Mouse (Mus musculus): ENCODE results near the gene Pfkm. TPM values are rescaled to one million over a fixed set of nuclear protein-coding genes. Genes with fewer than 3 reads are reported as not detected.

The Pfkm gene
- total RNA-seq, 2 experiments from 2014 or later, result 379 to 387 TPM

GRCm38 (mm10) chr15:98144861-98145507, 52.6 kb downstream of the Pfkm start:
- intact Hi-C loops (cut with DNase I), result loop anchor here (2.0 kb wide), 1 partner anchor 52 kb away; the partner anchor contains the start of genes Pfkm and Senp1
- Histone ChIP-seq H3K4me3 (peak overlapping the region; percentile 93), H3K27ac (peak overlapping the region; percentile 94)
- DNase-seq (ENCODE audit: extremely low spot score in 1 of 2, low spot score in 2 of 2), result no peak
- TF ChIP-seq CTCF (IDR thresholded peaks at IDR 0.05), result no peak

GRCm38 (mm10) chr15:98145559-98146181, 53.3 kb downstream of the Pfkm start:
- intact Hi-C loops (cut with DNase I), result loop anchor here (2.0 kb wide), 1 partner anchor 53 kb away; the partner anchor contains the start of genes Pfkm and Senp1
- peak; percentile 95 for DNase-seq (ENCODE audit: extremely low spot score in 1 of 2, low spot score in 2 of 2)

GRCm38 (mm10) chr15:98148356-98148755, 56.0 kb downstream of the Pfkm start:
- H3K4me3 ChIP-seq, result no peak overlapping the region
- H3K27ac ChIP-seq, result no peak overlapping the region
- intact Hi-C loops (cut with DNase I), result loop anchor here (2.0 kb wide), 1 partner anchor 18 kb away; the partner anchor contains the start of gene Ccdc184
- DNase-seq (ENCODE audit: extremely low spot score in 1 of 2, low spot score in 2 of 2), result no peak
- no peak for TF ChIP-seq CTCF (IDR thresholded peaks at IDR 0.05)

More at GRCm38 (mm10) chr15:98145559-98146181, 53.3 kb downstream of the Pfkm start:
- peak overlapping the region; percentile 94 for H3K27ac ChIP-seq
- TF ChIP-seq CTCF (IDR thresholded peaks at IDR 0.05), result no peak
- H3K4me3 ChIP-seq, result peak overlapping the region; percentile 93

- Histone ChIP-seq H3K4me3 (no peak overlapping the region), H3K27ac (no peak overlapping the region)
- intact Hi-C loops (cut with DNase I), result loop anchor here (2.0 kb wide), 1 partner anchor 18 kb away; the partner anchor contains the start of gene Ccdc184
- no peak for TF ChIP-seq CTCF (IDR thresholded peaks at IDR 0.05)
- no peak for DNase-seq (ENCODE audit: extremely low spot score in 1 of 2, low spot score in 2 of 2)
Observed at GRCm38 (mm10) chr15:98149166-98149602, 56.8 kb downstream of the Pfkm start.

DNA sequence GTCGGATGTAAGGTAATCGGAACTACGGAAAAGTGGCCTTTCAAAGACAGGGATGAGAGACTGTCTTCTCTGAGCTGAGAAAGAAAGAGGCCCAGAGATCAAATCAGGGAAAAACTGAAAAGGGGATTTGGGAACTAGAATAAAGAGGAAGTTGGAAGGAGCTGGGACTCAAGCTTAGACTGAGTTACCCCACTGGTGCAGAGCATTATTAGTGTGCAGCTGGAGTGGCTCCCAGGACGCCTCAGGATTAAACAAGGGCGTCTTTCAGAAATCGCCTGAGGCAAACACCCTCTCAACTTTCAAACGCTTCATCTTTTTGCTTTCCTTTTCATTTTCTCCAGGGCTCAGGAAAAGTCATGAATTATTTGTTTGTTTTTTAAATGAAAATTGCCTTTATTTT, 60.5 kb downstream of the Pfkm start:
- intact Hi-C loops (cut with DNase I), result loop anchor here (2.0 kb wide), 1 partner anchor 60 kb away; the partner anchor contains the start of genes Pfkm and Senp1
- no peak for DNase-seq (ENCODE audit: extremely low spot score in 1 of 2, low spot score in 2 of 2)
- no peak for TF ChIP-seq CTCF (IDR thresholded peaks at IDR 0.05)
- H3K4me3 ChIP-seq, result no peak overlapping the region
- peak overlapping the region; percentile 69 for H3K27ac ChIP-seq

DNA sequence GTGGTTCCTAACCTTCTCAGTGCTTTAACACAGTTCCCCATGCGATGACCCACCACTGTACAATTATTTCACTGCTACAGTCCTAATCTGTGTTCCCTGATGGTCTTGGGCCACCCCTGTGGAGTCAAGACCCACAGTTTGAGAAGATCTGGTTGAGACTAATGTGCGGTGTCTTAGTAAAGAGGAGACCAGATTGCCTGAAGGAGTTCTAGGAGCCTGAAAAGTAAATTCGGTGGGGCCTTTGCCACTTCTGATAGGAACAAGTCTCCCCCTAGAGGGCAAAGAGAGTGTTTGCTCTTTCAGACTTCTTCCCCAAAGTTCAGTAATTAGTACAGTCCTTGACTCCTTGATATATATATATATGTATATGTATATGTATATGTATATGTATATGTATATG, 61.2 kb downstream of the Pfkm start:
- no peak overlapping the region for H3K4me3 ChIP-seq
- H3K27ac ChIP-seq, result peak overlapping the region; percentile 48; the same call in 1 of the 2 replicates
- DNase-seq (ENCODE audit: extremely low spot score in 1 of 2, low spot score in 2 of 2), result no peak
- TF ChIP-seq CTCF (IDR thresholded peaks at IDR 0.05), result peak; percentile 70
- intact Hi-C loops (cut with DNase I), result loop anchor here (2.0 kb wide), 1 partner anchor 61 kb away; the partner anchor contains the start of genes Pfkm and Senp1

DNA sequence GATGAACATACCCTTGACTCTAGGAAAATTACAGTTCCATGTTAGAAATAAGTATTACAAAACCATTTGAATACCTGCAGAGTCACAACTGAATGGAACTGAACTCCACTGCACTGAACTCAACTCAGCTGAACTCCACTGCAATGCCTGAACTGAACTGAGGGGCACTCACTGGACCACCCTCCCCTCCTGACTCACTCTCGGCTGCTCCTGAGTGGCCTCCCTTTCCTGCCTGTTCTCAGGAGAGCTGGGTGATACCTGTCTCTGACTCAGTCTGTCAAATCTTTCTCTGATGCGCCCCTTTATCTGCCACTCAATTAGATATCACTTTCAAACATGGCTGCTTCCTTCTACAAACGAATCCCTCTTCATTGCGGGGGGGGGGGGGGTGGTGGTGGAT, 61.8 kb downstream of the Pfkm start:
- H3K27ac ChIP-seq, result no peak overlapping the region
- no peak for TF ChIP-seq CTCF (IDR thresholded peaks at IDR 0.05)
- H3K4me3 ChIP-seq, result no peak overlapping the region
- DNase-seq (ENCODE audit: extremely low spot score in 1 of 2, low spot score in 2 of 2), result no peak
- intact Hi-C loops (cut with DNase I), result no loop called here

DNA sequence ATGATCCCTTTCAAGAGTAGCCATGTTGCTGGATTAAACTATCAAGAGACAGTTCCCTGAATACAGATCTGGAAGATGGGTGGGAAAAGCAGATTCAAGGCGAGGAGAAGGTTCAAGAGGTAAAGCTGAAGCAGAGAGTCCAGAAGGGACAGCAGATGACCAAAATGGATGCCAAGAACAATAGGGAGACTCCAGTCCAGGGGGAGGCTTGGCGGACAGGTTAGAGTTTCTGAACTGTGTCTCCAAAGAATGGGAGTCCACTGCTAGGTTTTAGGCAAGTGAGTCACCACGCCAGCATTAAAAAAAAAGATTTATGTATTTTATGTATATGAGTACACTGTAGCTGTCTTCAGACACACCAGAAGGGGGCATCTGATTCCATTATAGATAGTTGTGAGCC, 62.2 kb downstream of the Pfkm start:
- no peak overlapping the region for H3K4me3 ChIP-seq
- no peak; the same call in 1 of the 2 replicates for TF ChIP-seq CTCF (IDR thresholded peaks at IDR 0.05)
- intact Hi-C loops (cut with DNase I), result no loop called here
- H3K27ac ChIP-seq, result no peak overlapping the region
- no peak for DNase-seq (ENCODE audit: extremely low spot score in 1 of 2, low spot score in 2 of 2)

GRCm38 (mm10) chr15:98155272-98155671, 62.9 kb downstream of the Pfkm start:
- no peak overlapping the region for H3K27ac ChIP-seq
- H3K4me3 ChIP-seq, result no peak overlapping the region
- no peak for TF ChIP-seq CTCF (IDR thresholded peaks at IDR 0.05)
- DNase-seq (ENCODE audit: extremely low spot score in 1 of 2, low spot score in 2 of 2), result no peak
- intact Hi-C loops (cut with DNase I), result no loop called here

DNA sequence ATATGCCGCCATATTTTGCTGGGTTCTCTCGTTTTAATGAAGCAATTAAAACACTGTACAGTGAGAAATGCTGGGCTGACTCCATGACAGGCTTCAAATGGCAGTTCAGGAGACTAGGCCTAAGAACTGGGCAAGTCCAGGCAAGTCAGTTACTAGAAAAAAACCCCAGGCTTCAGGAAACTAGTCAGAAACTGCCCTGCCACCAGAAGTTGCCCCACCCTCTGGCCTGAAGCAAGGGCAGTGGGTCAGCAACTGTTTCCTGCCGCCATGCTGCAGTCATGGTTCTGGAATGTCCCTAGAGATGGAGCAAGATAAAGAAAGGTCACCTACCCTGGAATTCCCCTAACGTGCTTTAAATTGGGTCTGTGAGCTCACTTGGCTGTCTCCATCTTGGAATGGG, 63.6 kb downstream of the Pfkm start:
- TF ChIP-seq CTCF (IDR thresholded peaks at IDR 0.05), result no peak
- no peak overlapping the region for H3K4me3 ChIP-seq
- intact Hi-C loops (cut with DNase I), result no loop called here
- DNase-seq (ENCODE audit: extremely low spot score in 1 of 2, low spot score in 2 of 2), result no peak
- no peak overlapping the region for H3K27ac ChIP-seq

GRCm38 (mm10) chr15:98157253-98157652, 64.9 kb downstream of the Pfkm start:
- DNase-seq (ENCODE audit: extremely low spot score in 1 of 2, low spot score in 2 of 2), result no peak
- H3K4me3 ChIP-seq, result no peak overlapping the region
- intact Hi-C loops (cut with DNase I), result no loop called here
- H3K27ac ChIP-seq, result no peak overlapping the region
- no peak for TF ChIP-seq CTCF (IDR thresholded peaks at IDR 0.05)
